Mouse (Mus musculus) lung, adult 2 months (tissue): ENCODE measurements at regions not wholly inside any gene's neighbourhood (a gene's known extent, or its start where the extent isn't known, plus 50 kb on each side); places are given as distances from the start of the nearest gene placed in this dataset.
"Not testable (repeated sequence)": the region's sequence is repeated elsewhere in the genome, so short reads cannot be mapped to it uniquely, and the experiment has no call there.

Experiments used
- DNase-seq: peaks from one replicate; pipeline ENCODE4 v3.0.0; 2022
- H3K4me1 ChIP-seq: fragments of 200-500 bp; 2 replicates; pipeline ENCODE4 v1.6.1; 2011; ENCODE audit warnings: low read length; ENCODE audit not compliant: control insufficient read depth, insufficient read depth
- H3K4me3 ChIP-seq: fragments of 200-500 bp; replicated peaks from 2 replicates; pipeline ENCODE3; 2011; ENCODE audit warnings: low read depth, mild to moderate bottlenecking, control low read depth, low read length; ENCODE audit errors: extremely low read depth
- CTCF ChIP-seq: fragments of 200-500 bp; IDR thresholded peaks from 2 replicates; pipeline ENCODE4 v1.5.1; 2011; ENCODE audit warnings: mild to moderate bottlenecking, low read length, control low read depth; ENCODE audit not compliant: insufficient read depth
- POLR2A ChIP-seq: fragments of 200-500 bp; IDR thresholded peaks from 2 replicates; pipeline ENCODE4 v1.6.1; 2011; ENCODE audit warnings: low read depth, mild to moderate bottlenecking, control low read depth, low read length, borderline replicate concordance; ENCODE audit errors: extremely low read depth
- WGBS: fragments of 180-500 bp; shearing (Covaris S2); methylation state at CpG from one replicate; pipeline ENCODE4 v1.1.7; 2018; 5-methylcytosine and 5-hydroxymethylcytosine counted together

GRCm38 (mm10) chrX:76077781-76078180, 186.3 kb upstream of the Cldn34b3 start:
- WGBS = 86% methylated on average over 3 of the region's 3 CpGs
- Histone ChIP-seq H3K4me3 (no peak overlapping the region), H3K4me1 (no peaks in the 10 kb centered on the region)
- TF ChIP-seq POLR2A (no peak), CTCF (no peak)
- DNase-seq = no peak

- Histone ChIP-seq H3K4me1 (no peaks in the 10 kb centered on the region), H3K4me3 (no peak overlapping the region)
- WGBS = 60% methylated on average over 4 of the region's 4 CpGs
- no peak for TF ChIP-seq POLR2A
- no peak for DNase-seq
These were observed 181.4 kb upstream of the Cldn34b3 start for GRCm38 (mm10) chrX:76082670-76083069.

GRCm38 (mm10) chrX:76110763-76111474, 153.2 kb upstream of the Cldn34b3 start:
- Histone ChIP-seq H3K4me3 (no peak overlapping the region), H3K4me1 (no peaks in the 10 kb centered on the region)
- DNase-seq = no peak
- 63% methylated on average over 4 of the region's 4 CpGs for WGBS
- TF ChIP-seq CTCF = no peak
- no peak for TF ChIP-seq POLR2A

- 39% methylated on average over 1 of the region's 1 CpGs for WGBS
- no peak overlapping the region for H3K4me3 ChIP-seq
- H3K4me1 ChIP-seq = no peaks in the 10 kb centered on the region
- no peak for DNase-seq
- TF ChIP-seq CTCF (no peak), POLR2A (no peak)
These were observed 148.0 kb upstream of the Cldn34b3 start for GRCm38 (mm10) chrX:76116086-76116485.

- WGBS = 64% methylated on average over 1 of the region's 1 CpGs
- DNase-seq = no peak
- H3K4me3 ChIP-seq = no peak overlapping the region
- no peaks in the 10 kb centered on the region for H3K4me1 ChIP-seq
- TF ChIP-seq POLR2A (no peak), CTCF (no peak)
These were observed 147.5 kb upstream of the Cldn34b3 start for GRCm38 (mm10) chrX:76116562-76116961.

- Histone ChIP-seq H3K4me3 (no peak overlapping the region), H3K4me1 (no peaks in the 10 kb centered on the region; the same call in 1 of the 2 replicates)
- TF ChIP-seq POLR2A = no peak
- no peak for TF ChIP-seq CTCF
- no peak for DNase-seq
- WGBS = 39% methylated on average over 3 of the region's 3 CpGs
These were observed 143.2 kb upstream of the Cldn34b3 start for GRCm38 (mm10) chrX:76120936-76121335.

GRCm38 (mm10) chrX:76123355-76123754, 140.7 kb upstream of the Cldn34b3 start:
- 46% methylated on average over 2 of the region's 2 CpGs for WGBS
- TF ChIP-seq CTCF = no peak
- TF ChIP-seq POLR2A = no peak
- no peak overlapping the region for H3K4me3 ChIP-seq
- no peaks in the 10 kb centered on the region; the same call in 1 of the 2 replicates for H3K4me1 ChIP-seq
- no peak for DNase-seq

GRCm38 (mm10) chrX:76137729-76138128, 126.4 kb upstream of the Cldn34b3 start:
- no peak overlapping the region for H3K4me3 ChIP-seq
- TF ChIP-seq POLR2A (no peak), CTCF (no peak)
- no peak for DNase-seq
- no peaks in the 10 kb centered on the region for H3K4me1 ChIP-seq
- WGBS = 23% methylated on average over 2 of the region's 2 CpGs

- H3K4me1 ChIP-seq = no peaks in the 10 kb centered on the region
- no peak for DNase-seq
- TF ChIP-seq CTCF = no peak
- no peak overlapping the region for H3K4me3 ChIP-seq
- 70% methylated on average over 2 of the region's 2 CpGs for WGBS
These were observed 123.1 kb upstream of the Cldn34b3 start for GRCm38 (mm10) chrX:76141022-76141421.

GRCm38 (mm10) chrX:76174806-76175205, 89.3 kb upstream of the Cldn34b3 start:
- 83% methylated on average over 2 of the region's 2 CpGs for WGBS
- not testable (repeated sequence) for H3K4me3 ChIP-seq, H3K4me1 ChIP-seq, DNase-seq
